In genomic region chr12:55486923-55487674, GRCm38 (mm10) we compare ENCODE assay signal across 13 mouse cellular contexts. TPM values are rescaled to one million over a fixed set of nuclear protein-coding genes. Genes with fewer than 3 reads are reported as not detected.
DNase-seq lines count a peak whose midpoint lies in the region; ATAC-seq and TF ChIP-seq lines count a peak whose summit lies in the region.
"Had no signal": no experiment of that assay in that cellular context is flagged by ENCODE, and none has a peak within 500 bp of the region (broad histone marks: within the 10 kb centered on the region; RNA-seq: fewer than 3 reads in every experiment).

No protein-coding gene starts in this region.

- H3K4me2 ChIP-seq in limb, embryonic 13.5 days (replicated peaks): no peak overlapping the region
- H3K4me2 ChIP-seq in CH12.LX (ENCODE audit: insufficient read depth, low read depth, poor library complexity, severe bottlenecking): peak overlapping the region; percentile 52
- no peak overlapping the region for H3K4me2 ChIP-seq in kidney, postnatal 0 days (ENCODE audit: low read length)

- peaks cover 64% of the 10 kb centered on the region for H3K36me3 ChIP-seq in limb, embryonic 13.5 days
- peaks cover 50% of the 10 kb centered on the region for H3K36me3 ChIP-seq in limb, embryonic 10.5 days
- peaks cover 41 to 61% of the 10 kb centered on the region in 2 experiments for H3K36me3 ChIP-seq in CH12.LX (replicated peaks in 1 of 2; ENCODE audit: control insufficient read depth in 1 of 2, insufficient read depth in 1 of 2, low read length in 1 of 2)
- H3K36me3 ChIP-seq in kidney, postnatal 0 days (ENCODE audit: insufficient read depth, low read length): peaks cover 25% of the 10 kb centered on the region
- peaks cover 44% of the 10 kb centered on the region for H3K36me3 ChIP-seq in hindbrain, embryonic 10.5 days

- peaks cover 38% of the 10 kb centered on the region for H3K4me1 ChIP-seq in limb, embryonic 13.5 days
- H3K4me1 ChIP-seq in limb, embryonic 10.5 days: peaks cover 24% of the 10 kb centered on the region
- peaks cover 33 to 66% of the 10 kb centered on the region in 2 experiments for H3K4me1 ChIP-seq in CH12.LX (ENCODE audit: control insufficient read depth in 1 of 2, insufficient read depth in 2 of 2)
- H3K4me1 ChIP-seq in kidney, postnatal 0 days (replicated peaks; ENCODE audit: insufficient read depth, low read length): peaks cover 8% of the 10 kb centered on the region
- H3K4me1 ChIP-seq in hindbrain, embryonic 10.5 days (replicated peaks): peaks cover 21% of the 10 kb centered on the region

- no peak overlapping the region for H3K9ac ChIP-seq in limb, embryonic 13.5 days
- H3K9ac ChIP-seq in CH12.LX (ENCODE audit: insufficient read depth, low read depth): peak overlapping the region; percentile 82
- H3K9ac ChIP-seq in kidney, postnatal 0 days (ENCODE audit: low read depth, low read length): 0 out of 2 replicates have a peak overlapping the region, but pooled peaks have one; percentile 4
- H3K9ac ChIP-seq: liver, embryonic 14.5 days had no signal

- H3K79me2 ChIP-seq in CH12.LX (replicated peaks; ENCODE audit: control insufficient read depth, extremely low read depth, insufficient read depth, poor library complexity, severe bottlenecking): peaks cover 30% of the 10 kb centered on the region

- intact Hi-C loops in gastrocnemius, adult 2 months (cut with DNase I): no loop called here

- H3K9me3 ChIP-seq in limb, embryonic 13.5 days: no peaks in the 10 kb centered on the region
- H3K9me3 ChIP-seq in limb, embryonic 10.5 days (replicated peaks): no peaks in the 10 kb centered on the region
- no peaks in the 10 kb centered on the region for H3K9me3 ChIP-seq in CH12.LX (replicated peaks; ENCODE audit: low read length)
- H3K9me3 ChIP-seq in kidney, postnatal 0 days (replicated peaks; ENCODE audit: low read length): no peaks in the 10 kb centered on the region
- no peaks in the 10 kb centered on the region for H3K9me3 ChIP-seq in hindbrain, embryonic 10.5 days

- TF ChIP-seq CTCF in gastrocnemius, adult 2 months (IDR thresholded peaks at IDR 0.05): no peak
- TF ChIP-seq CTCF in CH12.LX (conservative IDR thresholded peaks at IDR 0.05 in 1 of 2, IDR thresholded peaks at IDR 0.05 in 1 of 2; ENCODE audit: low read depth in 2 of 2, low read length in 2 of 2): no peak
- no peak for TF ChIP-seq CTCF in kidney, postnatal 0 days (IDR thresholded peaks at IDR 0.05; ENCODE audit: low read depth)

- TF ChIP-seq POLR2A in CH12.LX (IDR thresholded peaks at IDR 0.05; ENCODE audit: low read depth, low read length): no peak; the same call in 1 of the 2 replicates

- no peak overlapping the region for H3K4me3 ChIP-seq in gastrocnemius, adult 2 months
- H3K4me3 ChIP-seq in limb, embryonic 13.5 days: no peak overlapping the region
- no peak overlapping the region for H3K4me3 ChIP-seq in limb, embryonic 10.5 days
- H3K4me3 ChIP-seq in CH12.LX (replicated peaks in 1 of 3; ENCODE audit: low read depth in 2 of 3, low read length in 2 of 3, poor library complexity in 1 of 3): peak overlapping the region in 1 of 3 experiments; percentile 28
- H3K4me3 ChIP-seq in kidney, postnatal 0 days (replicated peaks; ENCODE audit: low read depth, low read length): no peak overlapping the region
- H3K4me3 ChIP-seq in hindbrain, embryonic 10.5 days: no peak overlapping the region

- no peak for ATAC-seq in limb, embryonic 13.5 days (ENCODE audit: low FRiP score, low read depth)
- ATAC-seq in kidney, postnatal 0 days (replicated peaks; ENCODE audit: low FRiP score, low read depth): no peak

- dilution Hi-C loops in CH12.LX (cut with MboI; ENCODE audit: extremely low pct_ligation_motif_present, extremely low pct_unique_long_range_greater_than_20kb, low sequenced_read_pairs): no loop called here

- 63% methylated on average over 18 of the region's 18 CpGs for WGBS in limb, embryonic 13.5 days
- WGBS in limb, embryonic 10.5 days: 71% methylated on average over 18 of the region's 18 CpGs
- WGBS in kidney, postnatal 0 days: 60% methylated on average over 18 of the region's 18 CpGs
- 76% methylated on average over 18 of the region's 18 CpGs for WGBS in hindbrain, embryonic 10.5 days

- peak overlapping the region; percentile 100 for H3K27ac ChIP-seq in gastrocnemius, adult 2 months
- H3K27ac ChIP-seq in limb, embryonic 13.5 days: peak overlapping the region; percentile 49; the same call in 1 of the 2 replicates
- H3K27ac ChIP-seq in limb, embryonic 10.5 days: no peak overlapping the region
- peak overlapping the region; percentile 98 for H3K27ac ChIP-seq in CH12.LX (ENCODE audit: insufficient read depth, low read depth)
- peak overlapping the region; percentile 50 for H3K27ac ChIP-seq in kidney, postnatal 0 days
- no peak overlapping the region for H3K27ac ChIP-seq in hindbrain, embryonic 10.5 days
- H3K27ac ChIP-seq: liver, embryonic 14.5 days had no signal

- no peak for DNase-seq in gastrocnemius, adult 2 months
- no peak for DNase-seq in gastrocnemius, adult 8-10 months (ENCODE audit: low spot score in 2 of 2)
- DNase-seq in limb, embryonic 10.5 days (ENCODE audit: low spot score): no peak
- DNase-seq in CH12.LX (ENCODE audit: extremely low read depth): peak; percentile 69
- DNase-seq in kidney, postnatal 0 days (ENCODE audit: low spot score): no peak
- DNase-seq in hindbrain, embryonic 10.5 days (ENCODE audit: low spot score): no peak
- DNase-seq in frontal cortex, postnatal 36 days (ENCODE audit: low spot score in 2 of 2): no peak
- DNase-seq: cerebellum, adult 8-10 months; heart, postnatal 36 days; right cerebral cortex, postnatal 25 days; thymus, postnatal 4 days had no signal

- peak; percentile 98 for TF ChIP-seq EP300 in CH12.LX (IDR thresholded peaks at IDR 0.05; ENCODE audit: low read length)

- TF ChIP-seq RAD21 in CH12.LX (IDR thresholded peaks at IDR 0.05; ENCODE audit: low read depth, low read length): peak; percentile 15

- in situ Hi-C loops in CH12.LX (cut with MboI; ENCODE audit: low pct_ligation_motif_present, low pct_unique_long_range_greater_than_20kb, low sequenced_read_pairs): no loop called here

- H3K27me3 ChIP-seq in limb, embryonic 13.5 days: no peaks in the 10 kb centered on the region
- H3K27me3 ChIP-seq in limb, embryonic 10.5 days (ENCODE audit: low read depth, poor library complexity, severe bottlenecking): no peaks in the 10 kb centered on the region
- no peaks in the 10 kb centered on the region for H3K27me3 ChIP-seq in CH12.LX (replicated peaks)
- no peaks in the 10 kb centered on the region for H3K27me3 ChIP-seq in kidney, postnatal 0 days (ENCODE audit: insufficient read depth, low read length)
- no peaks in the 10 kb centered on the region for H3K27me3 ChIP-seq in hindbrain, embryonic 10.5 days (ENCODE audit: insufficient read depth, poor library complexity, severe bottlenecking)

TF ChIP-seq in CH12.LX, 34 proteins besides CTCF, POLR2A, EP300 and RAD21 (continues in another document):
- no peak for TF ChIP-seq PAX5 (IDR thresholded peaks at IDR 0.05; ENCODE audit: low read length)
- TF ChIP-seq NRF1 (IDR thresholded peaks at IDR 0.05; ENCODE audit: low read depth, low read length): peak; percentile 28; the same call in 1 of the 2 replicates
- TF ChIP-seq RCOR1 (conservative IDR thresholded peaks at IDR 0.05; ENCODE audit: low read depth, low read length): peak; percentile 97
- peak; percentile 97 for TF ChIP-seq SIN3A (IDR thresholded peaks at IDR 0.05; ENCODE audit: low read length)
- TF ChIP-seq MEF2A (IDR thresholded peaks at IDR 0.05; ENCODE audit: borderline replicate concordance, low read depth, low read length): peak; percentile 97
- peak; percentile 93 for TF ChIP-seq JUND (conservative IDR thresholded peaks at IDR 0.05; ENCODE audit: low read depth, low read length)
- no peak; the same call in 1 of the 2 replicates for TF ChIP-seq ELF1 (IDR thresholded peaks at IDR 0.05; ENCODE audit: low read depth, low read length)
- peak; percentile 65 for TF ChIP-seq NELFE (IDR thresholded peaks at IDR 0.05; ENCODE audit: low read depth, low read length)
- no peak for TF ChIP-seq ZKSCAN1 (IDR thresholded peaks at IDR 0.05; ENCODE audit: borderline replicate concordance, low read depth, low read length)
- peak; percentile 35 for TF ChIP-seq SMC3 (IDR thresholded peaks at IDR 0.05; ENCODE audit: low read depth, low read length)
- 0 out of 2 replicates have a peak, but pooled peaks have one; percentile 59 for TF ChIP-seq KAT2A (IDR thresholded peaks at IDR 0.05; ENCODE audit: insufficient replicate concordance, low read length)
- no peak for TF ChIP-seq POLR2AphosphoS2 (IDR thresholded peaks at IDR 0.05; ENCODE audit: low read depth, low read length)
- TF ChIP-seq CHD2 (IDR thresholded peaks at IDR 0.05; ENCODE audit: low read length): peak; percentile 89
- TF ChIP-seq MAX (IDR thresholded peaks at IDR 0.05; ENCODE audit: low read length): peak; percentile 42
- peak; percentile 88 for TF ChIP-seq JUN (IDR thresholded peaks at IDR 0.05; ENCODE audit: insufficient read depth, low read depth, low read length)
- peak; percentile 99 for TF ChIP-seq IRF4 (IDR thresholded peaks at IDR 0.05; ENCODE audit: low read depth, low read length)
- peak; percentile 92 for TF ChIP-seq BHLHE40 (IDR thresholded peaks at IDR 0.05; ENCODE audit: low read depth, low read length)
- TF ChIP-seq MAFK (IDR thresholded peaks at IDR 0.05; ENCODE audit: insufficient replicate concordance, low read length): peak; percentile 76; the same call in 1 of the 2 replicates
- TF ChIP-seq MAZ (IDR thresholded peaks at IDR 0.05; ENCODE audit: low read depth, low read length): peak; percentile 95
- peak; percentile 42; the same call in 1 of the 2 replicates for TF ChIP-seq TBP (conservative IDR thresholded peaks at IDR 0.05; ENCODE audit: low read depth, low read length)
- peak; percentile 54; the same call in 1 of the 2 replicates for TF ChIP-seq USF2 (conservative IDR thresholded peaks at IDR 0.05; ENCODE audit: low read depth, low read length)
- peak; percentile 87 for TF ChIP-seq MYC (IDR thresholded peaks at IDR 0.05; ENCODE audit: low read depth, low read length)
- TF ChIP-seq ETS1 (conservative IDR thresholded peaks at IDR 0.05; ENCODE audit: low read depth, low read length): peak; percentile 96
- TF ChIP-seq USF1 (IDR thresholded peaks at IDR 0.05; ENCODE audit: low read depth, low read length): peak; percentile 73

RNA-seq across cellular contexts. Expression of gene Nfkbia, which starts 5.3 kb away (rescaled TPM):
- total RNA-seq in gastrocnemius, adult 2 months (2021): 10 to 100 TPM; 26.3 to 66.2 TPM
- 10 to 100 TPM; 18.1 to 43.5 (median 29.1) TPM for total RNA-seq in gastrocnemius, adult 8-10 months (2022)
- 131 and 136 TPM in 2 replicates for polyA plus RNA-seq in limb, embryonic 13.5 days (2015; fragmentation: Nextera tagmentation; extraction: Ambion mirVana)
- polyA plus RNA-seq in limb, embryonic 10.5 days (2016; fragmentation: Nextera tagmentation; extraction: Ambion mirVana): 38.0 and 56.9 TPM in 2 replicates
- total RNA-seq in CH12.LX (2012; rRNA removed) (465 and 702 TPM in 2 replicates), CH12.LX (2014; rRNA removed) (138 and 178 TPM in 2 replicates)
- 115 and 143 TPM in 2 replicates for polyA plus RNA-seq in CH12.LX (2012; ENCODE audit: insufficient read length, low read depth)
- 73.1 and 82.7 TPM in 2 replicates for polyA plus RNA-seq in kidney, postnatal 0 days (2015; fragmentation: Nextera tagmentation; extraction: Ambion mirVana)
- 33.8 and 37.1 TPM in 2 replicates for polyA plus RNA-seq in hindbrain, embryonic 10.5 days (2016; fragmentation: Nextera tagmentation; extraction: Ambion mirVana)

Comparison
In these comparisons a context has a peak if more than half of its experiments do, and no peak if none do; other contexts are left out.
1. H3K27ac ChIP-seq: peak in gastrocnemius, adult 2 months (single experiment), limb, embryonic 13.5 days (single experiment), CH12.LX (single experiment) and kidney, postnatal 0 days (single experiment); none in limb, embryonic 10.5 days (single experiment) and hindbrain, embryonic 10.5 days (single experiment).